Mouse (Mus musculus) C2C12 (cell line): ENCODE data around the gene Irs1.

Experiments
- CTCF ChIP-seq: IDR thresholded peaks from one replicate; pipeline ENCODE4 v1.5.1; 2011; ENCODE audit not compliant: control insufficient read depth, insufficient read depth, insufficient read length
- MAX ChIP-seq: IDR thresholded peaks from one replicate; pipeline ENCODE4 v1.6.1; 2011; ENCODE audit warnings: mild to moderate bottlenecking, control low read depth
- USF1 ChIP-seq: IDR thresholded peaks from one replicate; pipeline ENCODE4 v1.6.1; 2011; ENCODE audit warnings: low read depth, mild to moderate bottlenecking, control low read depth, moderate library complexity

DNA sequence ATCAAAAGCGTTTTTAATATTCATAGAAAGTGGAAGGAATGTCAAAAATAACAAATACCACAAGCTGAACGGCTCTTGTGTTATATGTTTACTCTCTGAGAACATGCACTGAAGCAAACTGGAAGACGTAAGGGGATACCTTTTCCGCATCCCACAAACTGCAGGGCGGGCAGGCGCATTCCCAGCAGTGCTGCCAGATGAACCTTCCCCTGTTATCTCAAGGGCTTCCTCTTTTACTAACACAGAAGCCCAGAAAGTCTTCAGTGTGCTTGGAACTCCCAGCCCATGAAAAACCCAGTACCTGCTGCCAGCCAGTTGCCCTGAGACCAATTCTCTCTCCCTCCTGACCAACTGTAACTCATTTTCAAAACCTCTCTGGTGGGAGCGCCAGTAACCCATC is 90.6 kb downstream of the Irs1 start:
- TF ChIP-seq CTCF = no peak
- no peak for TF ChIP-seq MAX
- no peak for TF ChIP-seq USF1
